Mouse (Mus musculus) brain, embryonic 14.5 days (tissue): ENCODE data around the gene Thsd4. TPM values are rescaled to one million over a fixed set of nuclear protein-coding genes. Genes with fewer than 3 reads are reported as not detected.
A peak's percentile ranks its signal among the peaks of the same experiment; 100 is the strongest.

Experiments used
- DNase-seq: peaks from one replicate; pipeline ENCODE4 v3.0.0-alpha.2; 2011; ENCODE audit warnings: low read depth
- CTCF ChIP-seq: fragments of 200-500 bp; IDR thresholded peaks from 2 replicates; pipeline ENCODE4 v1.5.1; 2012; ENCODE audit warnings: inconsistent platforms, mild to moderate bottlenecking, moderate library complexity, borderline replicate concordance; ENCODE audit not compliant: insufficient read depth, insufficient read length; ENCODE audit errors: extremely low read depth
- POLR2A ChIP-seq: fragments of 200-500 bp; IDR thresholded peaks from 2 replicates; pipeline ENCODE4 v1.6.1; 2012; ENCODE audit warnings: mild to moderate bottlenecking, inconsistent platforms, borderline replicate concordance; ENCODE audit not compliant: poor library complexity, insufficient read depth, insufficient read length, severe bottlenecking; ENCODE audit errors: extremely low read depth
- polyA plus RNA-seq: library from polyadenylated mRNA; depleted of rRNA; stranded (reverse); fragments of >200 nt; gene quantifications from 2 replicates; pipeline ENCODE4 v1.2.3, GENCODE M21; 2012

Thsd4 gene
- polyA plus RNA-seq, 1 experiment: 7.9 TPM

- TF ChIP-seq CTCF (no peak), POLR2A (no peak)
- peak; percentile 73 for DNase-seq
Observed at GRCm38 (mm10) chr9:60309786-60310711, 211.8 kb downstream of the Thsd4 start.

GRCm38 (mm10) chr9:60308182-60308581 is 213.7 kb downstream of the Thsd4 start:
- DNase-seq: no peak
- TF ChIP-seq POLR2A: no peak
- TF ChIP-seq CTCF: no peak

- no peak for DNase-seq
- TF ChIP-seq CTCF (no peak), POLR2A (no peak)
Observed at GRCm38 (mm10) chr9:60307469-60307868, 214.4 kb downstream of the Thsd4 start.

GRCm38 (mm10) chr9:60306241-60306640 is 215.6 kb downstream of the Thsd4 start:
- TF ChIP-seq POLR2A: no peak
- no peak for TF ChIP-seq CTCF
- no peak for DNase-seq

GRCm38 (mm10) chr9:60305204-60305840 is 216.5 kb downstream of the Thsd4 start:
- TF ChIP-seq POLR2A (no peak), CTCF (no peak)
- no peak for DNase-seq

- DNase-seq: no peak
- TF ChIP-seq CTCF (no peak), POLR2A (no peak)
Observed at GRCm38 (mm10) chr9:60296276-60296675, 225.6 kb downstream of the Thsd4 start.

GRCm38 (mm10) chr9:60295199-60295598 is 226.6 kb downstream of the Thsd4 start:
- DNase-seq: no peak
- TF ChIP-seq POLR2A: no peak
- no peak for TF ChIP-seq CTCF

- DNase-seq: no peak
- TF ChIP-seq POLR2A (no peak), CTCF (no peak)
Observed at GRCm38 (mm10) chr9:60293129-60293528, 228.7 kb downstream of the Thsd4 start.

- DNase-seq: no peak
- TF ChIP-seq POLR2A (no peak), CTCF (no peak)
Observed at GRCm38 (mm10) chr9:60290780-60291179, 231.1 kb downstream of the Thsd4 start.

GRCm38 (mm10) chr9:60288789-60289188 is 233.1 kb downstream of the Thsd4 start:
- TF ChIP-seq CTCF (no peak), POLR2A (no peak)
- no peak for DNase-seq

GRCm38 (mm10) chr9:60286390-60286789 is 235.5 kb downstream of the Thsd4 start:
- TF ChIP-seq POLR2A (no peak), CTCF (no peak)
- no peak for DNase-seq

GRCm38 (mm10) chr9:60285047-60285462 is 236.8 kb downstream of the Thsd4 start:
- no peak for TF ChIP-seq CTCF
- TF ChIP-seq POLR2A: no peak
- DNase-seq: peak; percentile 77

- no peak for DNase-seq
- TF ChIP-seq CTCF (no peak), POLR2A (no peak)
Observed at GRCm38 (mm10) chr9:60284318-60284717, 237.5 kb downstream of the Thsd4 start.
